Mouse (Mus musculus): ENCODE measurements at regions not wholly inside any gene's neighbourhood (a gene's known extent, or its start where the extent isn't known, plus 50 kb on each side); places are given as distances from the start of the nearest gene placed in this dataset.

- no peak for ATAC-seq
- H3K27ac ChIP-seq (ENCODE audit: low read depth, low read length), result no peak overlapping the region
- H3K36me3 ChIP-seq (ENCODE audit: control insufficient read depth, insufficient read depth), result no peaks in the 10 kb centered on the region
- no peaks in the 10 kb centered on the region for H3K9me3 ChIP-seq (ENCODE audit: control insufficient read depth)
- no peaks in the 10 kb centered on the region for H3K27me3 ChIP-seq (replicated peaks; ENCODE audit: control insufficient read depth, insufficient read depth, low read length)
- 72% methylated on average over 5 of the region's 5 CpGs for WGBS
- no peak overlapping the region for H3K4me3 ChIP-seq (ENCODE audit: low read depth, low read length)
- H3K9ac ChIP-seq (ENCODE audit: low read depth, low read length), result no peak overlapping the region
- no peaks in the 10 kb centered on the region for H3K4me1 ChIP-seq (replicated peaks; ENCODE audit: control insufficient read depth, insufficient read depth, low read length)
- H3K4me2 ChIP-seq (replicated peaks; ENCODE audit: low read depth), result no peak overlapping the region
- TF ChIP-seq CTCF (IDR thresholded peaks at IDR 0.05; ENCODE audit: low read depth), result no peak
Observed at GRCm38 (mm10) chr5:101024796-101025195, 179.3 kb downstream of the Gpat3 start.

GRCm38 (mm10) chr5:101023784-101024183 is 178.3 kb downstream of the Gpat3 start:
- TF ChIP-seq CTCF (IDR thresholded peaks at IDR 0.05; ENCODE audit: low read depth), result no peak
- Histone ChIP-seq H3K9me3 (ENCODE audit: control insufficient read depth) (no peaks in the 10 kb centered on the region), H3K27ac (ENCODE audit: low read depth, low read length) (no peak overlapping the region), H3K36me3 (ENCODE audit: control insufficient read depth, insufficient read depth) (no peaks in the 10 kb centered on the region), H3K9ac (ENCODE audit: low read depth, low read length) (no peak overlapping the region), H3K27me3 (replicated peaks; ENCODE audit: control insufficient read depth, insufficient read depth, low read length) (no peaks in the 10 kb centered on the region), H3K4me3 (ENCODE audit: low read depth, low read length) (no peak overlapping the region), H3K4me2 (replicated peaks; ENCODE audit: low read depth) (no peak overlapping the region), H3K4me1 (replicated peaks; ENCODE audit: control insufficient read depth, insufficient read depth, low read length) (no peaks in the 10 kb centered on the region)
- 80% methylated on average over 8 of the region's 8 CpGs for WGBS
- no peak for ATAC-seq

- ATAC-seq, result no peak
- Histone ChIP-seq H3K9me3 (ENCODE audit: control insufficient read depth) (no peaks in the 10 kb centered on the region), H3K9ac (ENCODE audit: low read depth, low read length) (no peak overlapping the region), H3K36me3 (ENCODE audit: control insufficient read depth, insufficient read depth) (no peaks in the 10 kb centered on the region), H3K4me3 (ENCODE audit: low read depth, low read length) (no peak overlapping the region), H3K27ac (ENCODE audit: low read depth, low read length) (no peak overlapping the region), H3K4me1 (replicated peaks; ENCODE audit: control insufficient read depth, insufficient read depth, low read length) (no peaks in the 10 kb centered on the region), H3K27me3 (replicated peaks; ENCODE audit: control insufficient read depth, insufficient read depth, low read length) (no peaks in the 10 kb centered on the region), H3K4me2 (replicated peaks; ENCODE audit: low read depth) (no peak overlapping the region)
- TF ChIP-seq CTCF (IDR thresholded peaks at IDR 0.05; ENCODE audit: low read depth), result peak; percentile 95
- WGBS, result 9% methylated on average over 11 of the region's 11 CpGs
Observed at GRCm38 (mm10) chr5:101020784-101021183, 175.3 kb downstream of the Gpat3 start.

- no peak for TF ChIP-seq CTCF (IDR thresholded peaks at IDR 0.05; ENCODE audit: low read depth)
- Histone ChIP-seq H3K4me1 (replicated peaks; ENCODE audit: control insufficient read depth, insufficient read depth, low read length) (no peaks in the 10 kb centered on the region), H3K9ac (ENCODE audit: low read depth, low read length) (no peak overlapping the region), H3K36me3 (ENCODE audit: control insufficient read depth, insufficient read depth) (no peaks in the 10 kb centered on the region), H3K9me3 (ENCODE audit: control insufficient read depth) (no peaks in the 10 kb centered on the region), H3K4me2 (replicated peaks; ENCODE audit: low read depth) (no peak overlapping the region), H3K27me3 (replicated peaks; ENCODE audit: control insufficient read depth, insufficient read depth, low read length) (no peaks in the 10 kb centered on the region), H3K27ac (ENCODE audit: low read depth, low read length) (no peak overlapping the region), H3K4me3 (ENCODE audit: low read depth, low read length) (no peak overlapping the region)
- 75% methylated on average over 5 of the region's 5 CpGs for WGBS
- no peak for ATAC-seq
Observed at GRCm38 (mm10) chr5:101013844-101014243, 168.3 kb downstream of the Gpat3 start.

- no peak overlapping the region for H3K4me3 ChIP-seq (ENCODE audit: low read depth, low read length)
- no peak overlapping the region for H3K9ac ChIP-seq (ENCODE audit: low read depth, low read length)
Observed at GRCm38 (mm10) chr5:101005216-101005615, 159.7 kb downstream of the Gpat3 start.

GRCm38 (mm10) chr5:101000436-101000835 is 154.9 kb downstream of the Gpat3 start:
- 72% methylated on average over 6 of the region's 6 CpGs for WGBS
- no peak for TF ChIP-seq CTCF (IDR thresholded peaks at IDR 0.05; ENCODE audit: low read depth)
- Histone ChIP-seq H3K4me3 (ENCODE audit: low read depth, low read length) (no peak overlapping the region), H3K4me2 (replicated peaks; ENCODE audit: low read depth) (no peak overlapping the region), H3K27me3 (replicated peaks; ENCODE audit: control insufficient read depth, insufficient read depth, low read length) (no peaks in the 10 kb centered on the region), H3K27ac (ENCODE audit: low read depth, low read length) (no peak overlapping the region), H3K36me3 (ENCODE audit: control insufficient read depth, insufficient read depth) (no peaks in the 10 kb centered on the region), H3K9me3 (ENCODE audit: control insufficient read depth) (no peaks in the 10 kb centered on the region), H3K9ac (ENCODE audit: low read depth, low read length) (no peak overlapping the region), H3K4me1 (replicated peaks; ENCODE audit: control insufficient read depth, insufficient read depth, low read length) (no peaks in the 10 kb centered on the region)
- no peak for ATAC-seq

More at GRCm38 (mm10) chr5:101005216-101005615, 159.7 kb downstream of the Gpat3 start:
- Histone ChIP-seq H3K9me3 (ENCODE audit: control insufficient read depth) (no peaks in the 10 kb centered on the region), H3K4me2 (replicated peaks; ENCODE audit: low read depth) (no peak overlapping the region), H3K36me3 (ENCODE audit: control insufficient read depth, insufficient read depth) (no peaks in the 10 kb centered on the region), H3K27me3 (replicated peaks; ENCODE audit: control insufficient read depth, insufficient read depth, low read length) (no peaks in the 10 kb centered on the region), H3K27ac (ENCODE audit: low read depth, low read length) (no peak overlapping the region), H3K4me1 (replicated peaks; ENCODE audit: control insufficient read depth, insufficient read depth, low read length) (no peaks in the 10 kb centered on the region)
- no peak for ATAC-seq
- TF ChIP-seq CTCF (IDR thresholded peaks at IDR 0.05; ENCODE audit: low read depth), result peak; percentile 34
- WGBS, result 67% methylated on average over 3 of the region's 3 CpGs

- 63% methylated on average over 2 of the region's 2 CpGs for WGBS
- no peaks in the 10 kb centered on the region for H3K9me3 ChIP-seq (ENCODE audit: control insufficient read depth)
- no peak overlapping the region for H3K4me2 ChIP-seq (replicated peaks; ENCODE audit: low read depth)
- ATAC-seq, result no peak
- no peak overlapping the region for H3K4me3 ChIP-seq (ENCODE audit: low read depth, low read length)
- no peaks in the 10 kb centered on the region for H3K4me1 ChIP-seq (replicated peaks; ENCODE audit: control insufficient read depth, insufficient read depth, low read length)
- TF ChIP-seq CTCF (IDR thresholded peaks at IDR 0.05; ENCODE audit: low read depth), result peak; percentile 48; the same call in 1 of the 2 replicates
- H3K9ac ChIP-seq (ENCODE audit: low read depth, low read length), result no peak overlapping the region
- no peaks in the 10 kb centered on the region for H3K36me3 ChIP-seq (ENCODE audit: control insufficient read depth, insufficient read depth)
- no peaks in the 10 kb centered on the region for H3K27me3 ChIP-seq (replicated peaks; ENCODE audit: control insufficient read depth, insufficient read depth, low read length)
- H3K27ac ChIP-seq (ENCODE audit: low read depth, low read length), result no peak overlapping the region
Observed at GRCm38 (mm10) chr5:100992365-100992764, 146.9 kb downstream of the Gpat3 start.

All from intestine, postnatal 0 days (tissue).